Mouse (Mus musculus) hindbrain, embryonic 12.5 days (tissue): ENCODE results near the gene Acacb. TPM values are rescaled to one million over a fixed set of nuclear protein-coding genes. Genes with fewer than 3 reads are reported as not detected.

Experiments used
- ATAC-seq: fragments of 200-750 bp; cut with Nextera tagmentation; 2 replicates; pipeline ENCODE4 v1.8.0; 2017; ENCODE audit warnings: moderate TSS enrichment; ENCODE audit not compliant: low FRiP score
- H3K27ac ChIP-seq: fragments of 300-500 bp; sonication (generic); 2 replicates; pipeline ENCODE4 v1.5.1; 2016; ENCODE audit warnings: mild to moderate bottlenecking
- H3K27me3 ChIP-seq: fragments of 300-500 bp; sonication (generic); 2 replicates; pipeline ENCODE4 v1.6.1; 2016; ENCODE audit warnings: mild to moderate bottlenecking
- H3K36me3 ChIP-seq: fragments of 300-500 bp; sonication (generic); 2 replicates; pipeline ENCODE4 v1.6.1; 2016; ENCODE audit warnings: mild to moderate bottlenecking
- H3K4me1 ChIP-seq: fragments of 300-500 bp; sonication (generic); 2 replicates; pipeline ENCODE4 v1.6.1; 2016
- H3K4me2 ChIP-seq: fragments of 300-500 bp; sonication (generic); replicated peaks from 2 replicates; pipeline ENCODE4 v1.6.1; 2016; ENCODE audit warnings: mild to moderate bottlenecking
- H3K4me3 ChIP-seq: fragments of 300-500 bp; sonication (generic); 2 replicates; pipeline ENCODE4 v1.5.1; 2016; ENCODE audit warnings: mild to moderate bottlenecking
- H3K9ac ChIP-seq: fragments of 300-500 bp; sonication (generic); 2 replicates; pipeline ENCODE4 v1.6.1; 2016; ENCODE audit warnings: mild to moderate bottlenecking, moderate library complexity
- H3K9me3 ChIP-seq: fragments of 300-500 bp; sonication (generic); replicated peaks from 2 replicates; pipeline ENCODE4 v1.6.1; 2016; ENCODE audit warnings: mild to moderate bottlenecking
- WGBS: fragments of 180-500 bp; shearing (Covaris S2); methylation state at CpG from one replicate; pipeline ENCODE4 v1.1.7; 2016; 5-methylcytosine and 5-hydroxymethylcytosine counted together
- polyA plus RNA-seq: library from polyadenylated mRNA; unstranded; fragments of >200 nt; fragmentation: Nextera tagmentation; extraction: Ambion mirVana; gene quantifications from 2 replicates; pipeline ENCODE4 v1.2.1, GENCODE M21; 2016

Acacb gene
- polyA plus RNA-seq, 1 experiment from 2014 or later: 2.4 TPM

DNA sequence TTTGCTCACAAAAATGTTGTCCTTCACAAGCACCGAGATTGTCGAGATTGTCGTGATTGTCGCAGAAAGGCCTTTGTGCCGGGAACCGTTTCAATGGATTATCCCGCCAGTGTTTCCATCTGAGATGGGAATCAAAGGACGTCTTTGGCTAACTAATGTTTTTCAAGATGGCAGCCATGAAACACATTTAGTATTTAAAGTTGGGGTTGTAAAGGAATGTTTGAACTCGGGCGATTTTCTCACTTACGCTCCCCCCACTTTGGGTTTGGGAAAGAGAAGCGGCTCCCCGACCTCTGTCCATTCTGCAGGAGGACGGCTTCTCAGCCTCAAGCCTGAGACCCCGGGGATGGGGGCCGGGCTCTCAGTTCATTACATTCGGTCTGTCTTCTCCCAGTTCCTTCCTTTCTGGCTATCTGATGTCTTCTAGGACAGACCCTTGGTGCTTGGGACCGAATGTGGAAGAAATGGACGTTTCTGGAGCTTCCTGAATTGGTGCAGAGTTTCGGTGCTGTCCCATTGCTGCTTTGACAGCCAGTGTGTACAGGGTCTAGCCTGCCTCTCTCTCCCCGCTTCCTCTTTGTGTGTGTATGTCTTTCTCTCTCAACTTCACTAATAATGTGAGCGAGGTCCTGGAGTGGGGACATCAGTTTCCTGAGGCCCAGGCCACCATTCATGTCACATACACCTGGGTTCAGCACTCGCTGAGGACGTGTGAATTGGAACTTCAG lies 153.7 kb downstream of the Acacb start:
- Histone ChIP-seq H3K4me3 (no peak overlapping the region), H3K9ac (no peak overlapping the region), H3K27me3 (peaks cover 81% of the 10 kb centered on the region), H3K4me2 (peak overlapping the region; percentile 9; the same call in 1 of the 2 replicates), H3K9me3 (no peaks in the 10 kb centered on the region), H3K4me1 (peaks cover 29% of the 10 kb centered on the region), H3K27ac (no peak overlapping the region), H3K36me3 (no peaks in the 10 kb centered on the region)
- no peak for ATAC-seq
- WGBS: 50% methylated on average over 24 of the region's 24 CpGs

Other genes starting within 250 kb of the Acacb start
- 226 and 233 TPM in 2 replicates for gene Coro1c, start 237.8 kb upstream of the Acacb start, polyA plus RNA-seq
- gene Ssh1, start 152.6 kb upstream of the Acacb start, polyA plus RNA-seq: 22.4 and 27.9 TPM in 2 replicates
- not detected in 2 replicates for gene Dao, start 142.8 kb upstream of the Acacb start, polyA plus RNA-seq
- 17.5 and 19.0 TPM in 2 replicates for gene Usp30, start 81.1 kb upstream of the Acacb start, polyA plus RNA-seq
- gene Svop, start 55.0 kb upstream of the Acacb start, polyA plus RNA-seq: 55.6 and 56.1 TPM in 2 replicates
- gene Alkbh2, start 18.3 kb upstream of the Acacb start, polyA plus RNA-seq: 7.0 and 7.6 TPM in 2 replicates
- gene Ung, start 16.1 kb upstream of the Acacb start, polyA plus RNA-seq: 25.7 and 26.2 TPM in 2 replicates
- 3.2 and 4.1 TPM in 2 replicates for gene Foxn4, start 127.3 kb downstream of the Acacb start, polyA plus RNA-seq
- 0.51 and 0.79 TPM in 2 replicates for gene Myo1h, start 142.6 kb downstream of the Acacb start, polyA plus RNA-seq
- gene Kctd10, start 234.0 kb downstream of the Acacb start, polyA plus RNA-seq: 110 and 115 TPM in 2 replicates
- gene Ube3b, start 234.1 kb downstream of the Acacb start, polyA plus RNA-seq: 57.9 and 58.2 TPM in 2 replicates